ENCODE assay signal across 20 mouse cellular contexts in genomic region chr4:151200316-151200715, GRCm38 (mm10).
A peak's percentile ranks its signal among the peaks of the same experiment; 100 is the strongest.
DNase-seq lines count a peak whose midpoint lies in the region; ATAC-seq lines count a peak whose summit lies in the region.
"Had no signal": no experiment of that assay in that cellular context is flagged by ENCODE, and none has a peak within 500 bp of the region (broad histone marks: within the 10 kb centered on the region; RNA-seq: fewer than 3 reads in every experiment).

No protein-coding gene starts in this region.

- H3K4me2 ChIP-seq in hindbrain, embryonic 13.5 days = no peak overlapping the region
- H3K4me2 ChIP-seq: embryonic facial prominence, embryonic 15.5 days; forebrain, embryonic 13.5 days; heart, embryonic 11.5 days; neural tube, embryonic 15.5 days had no signal

- no peaks in the 10 kb centered on the region for H3K9me3 ChIP-seq in hindbrain, embryonic 13.5 days
- H3K9me3 ChIP-seq: embryonic facial prominence, embryonic 15.5 days; forebrain, embryonic 13.5 days; limb, embryonic 10.5 days; neural tube, embryonic 15.5 days had no signal

- no peaks in the 10 kb centered on the region for H3K36me3 ChIP-seq in hindbrain, embryonic 13.5 days
- H3K36me3 ChIP-seq: embryonic facial prominence, embryonic 15.5 days; limb, embryonic 10.5 days; neural tube, embryonic 15.5 days had no signal

- peaks cover 11% of the 10 kb centered on the region for H3K4me1 ChIP-seq in hindbrain, embryonic 13.5 days (replicated peaks)
- H3K4me1 ChIP-seq: embryonic facial prominence, embryonic 15.5 days had no signal

- no peak overlapping the region for H3K9ac ChIP-seq in hindbrain, embryonic 13.5 days
- H3K9ac ChIP-seq: embryonic facial prominence, embryonic 15.5 days; forebrain, embryonic 13.5 days; liver, embryonic 14.5 days; neural tube, embryonic 15.5 days had no signal

- H3K27me3 ChIP-seq in hindbrain, embryonic 13.5 days = peaks cover 7% of the 10 kb centered on the region
- H3K27me3 ChIP-seq: embryonic facial prominence, embryonic 15.5 days; neural tube, embryonic 15.5 days had no signal

- whole genome bisulfite sequencing in hindbrain, embryonic 13.5 days = 81% methylated on average over 9 of the region's 9 CpGs

- peak; percentile 44 for DNase-seq in layer of hippocampus, adult 11-12 months (ENCODE audit: low spot score)
- DNase-seq in layer of hippocampus, postnatal 25 days (ENCODE audit: extremely low spot score in 1 of 2, low spot score in 1 of 2) = no peak
- DNase-seq in frontal cortex, postnatal 10 days (ENCODE audit: low spot score in 2 of 2) = peak; percentile 64 to 71
- DNase-seq in left cerebral cortex, adult 9 months (ENCODE audit: low spot score in 2 of 2) = peak; percentile 55 to 81
- DNase-seq in right cerebral cortex, postnatal 14 days = peak; percentile 84
- DNase-seq in liver = no peak
- DNase-seq: B cell, adult 2 months; cerebellum, adult 11 months; kidney, adult 9 months; lung, postnatal 14 days had no signal

- H3K4me3 ChIP-seq in hindbrain, embryonic 13.5 days = no peak overlapping the region
- H3K4me3 ChIP-seq: embryonic facial prominence, embryonic 15.5 days; forebrain, embryonic 13.5 days; limb, embryonic 10.5 days; neural tube, embryonic 15.5 days had no signal

- no peak overlapping the region for H3K27ac ChIP-seq in hindbrain, embryonic 13.5 days
- H3K27ac ChIP-seq: embryonic facial prominence, embryonic 15.5 days; forebrain, embryonic 13.5 days; liver, embryonic 14.5 days; neural tube, embryonic 15.5 days had no signal

- no peak for ATAC-seq in hindbrain, embryonic 13.5 days (ENCODE audit: low FRiP score)
- ATAC-seq in monocyte, adult 5-6 weeks (replicated peaks; ENCODE audit: insufficient number of reproducible peaks, low FRiP score, low TSS enrichment, poor library complexity, severe bottlenecking) = no peak
- ATAC-seq: forebrain, embryonic 13.5 days; inflammation-experienced regulatory T-cells, adult 6 months; Patski had no signal

Comparison
In these comparisons a context has a peak if more than half of its experiments do, and no peak if none do; other contexts are left out.
1. DNase-seq: peak in layer of hippocampus, adult 11-12 months (single experiment), frontal cortex, postnatal 10 days (2 of 2), left cerebral cortex, adult 9 months (2 of 2) and right cerebral cortex, postnatal 14 days (single experiment); none in layer of hippocampus, postnatal 25 days (0 of 2) and liver (single experiment).